In genomic region chr7:25719761-25720610, GRCm38 (mm10) we compare ENCODE assay signal across 8 mouse cellular contexts. TPM values are rescaled to one million over a fixed set of nuclear protein-coding genes. Genes with fewer than 3 reads are reported as not detected.
DNase-seq lines count a peak whose midpoint lies in the region; ATAC-seq lines count a peak whose summit lies in the region.

No protein-coding gene starts in this region.

- peaks cover 20% of the 10 kb centered on the region for H3K4me1 ChIP-seq in lung, embryonic 15.5 days

- WGBS in lung, embryonic 15.5 days: 59% methylated on average over 10 of the region's 10 CpGs

- no peak overlapping the region for H3K4me3 ChIP-seq in lung, embryonic 15.5 days

- H3K4me2 ChIP-seq in lung, embryonic 15.5 days: no peak overlapping the region; the same call in 1 of the 2 replicates

- H3K27me3 ChIP-seq in lung, embryonic 15.5 days: no peaks in the 10 kb centered on the region

- peaks cover 59% of the 10 kb centered on the region for H3K36me3 ChIP-seq in lung, embryonic 15.5 days

- no peaks in the 10 kb centered on the region for H3K9me3 ChIP-seq in lung, embryonic 15.5 days

- H3K9ac ChIP-seq in lung, embryonic 15.5 days: no peak overlapping the region

- DNase-seq in ES-CJ7 (ENCODE audit: low read depth, low spot score): peak; percentile 83
- DNase-seq in brain, adult 2 months (ENCODE audit: low read depth, low spot score): peak; percentile 84
- DNase-seq in heart, postnatal 4 days: peak; percentile 89
- DNase-seq in layer of hippocampus, adult 9-10 months (ENCODE audit: low spot score): peak; percentile 84
- DNase-seq in ovary, postnatal 14 days (ENCODE audit: low spot score): peak; percentile 72
- DNase-seq in thymus, postnatal 25 days: peak; percentile 72

- H3K27ac ChIP-seq in lung, embryonic 15.5 days: peak overlapping the region; percentile 61

- peak; percentile 56; the same call in 1 of the 2 replicates for ATAC-seq in erythroblast, adult 5-6 weeks (replicated peaks; ENCODE audit: low FRiP score, poor library complexity, severe bottlenecking)
- peak; percentile 50; the same call in 1 of the 2 replicates for ATAC-seq in lung, embryonic 15.5 days (ENCODE audit: borderline replicate concordance, extremely low read depth, low FRiP score, low TSS enrichment)

RNA-seq across cellular contexts. Expression of gene Ccdc97, which starts 1.1 kb away (rescaled TPM):
- 19.0 and 22.3 TPM in 2 replicates for total RNA-seq in erythroblast, adult 5-6 weeks (2015; ENCODE audit: low replicate concordance)
- 14.7 and 17.7 TPM in 2 replicates for total RNA-seq in erythroblast, adult 5-6 weeks (2017; ENCODE audit: low replicate concordance)
- total RNA-seq in heart, postnatal 4 days (2021): 10 to 100 TPM; 42.9 to 44.9 TPM
- polyA plus RNA-seq in lung, embryonic 15.5 days (2015; fragmentation: Nextera tagmentation; extraction: Ambion mirVana): 18.2 and 19.2 TPM in 2 replicates

RNA-seq across cellular contexts. Expression of gene Tgfb1, which starts 33.2 kb away (rescaled TPM):
- 64.9 and 68.1 TPM in 2 replicates for total RNA-seq in erythroblast, adult 5-6 weeks (2015; ENCODE audit: low replicate concordance)
- 11.2 and 12.0 TPM in 2 replicates for total RNA-seq in erythroblast, adult 5-6 weeks (2017; ENCODE audit: low replicate concordance)
- total RNA-seq in heart, postnatal 4 days (2021): 10 to 100 TPM; 40.9 to 42.4 TPM
- polyA plus RNA-seq in lung, embryonic 15.5 days (2015; fragmentation: Nextera tagmentation; extraction: Ambion mirVana): 2.9 and 3.5 TPM in 2 replicates

RNA-seq across cellular contexts. Expression of gene Hnrnpul1, which starts 34.6 kb away (rescaled TPM):
- total RNA-seq in erythroblast, adult 5-6 weeks (2015; ENCODE audit: low replicate concordance): 45.2 and 59.1 TPM in 2 replicates
- 79.3 and 99.9 TPM in 2 replicates for total RNA-seq in erythroblast, adult 5-6 weeks (2017; ENCODE audit: low replicate concordance)
- total RNA-seq in heart, postnatal 4 days (2021): 100 to 1,000 TPM; 147 to 149 TPM
- polyA plus RNA-seq in lung, embryonic 15.5 days (2015; fragmentation: Nextera tagmentation; extraction: Ambion mirVana): 56.9 and 58.5 TPM in 2 replicates

RNA-seq across cellular contexts. Expression of gene B9d2, which starts 39.4 kb away (rescaled TPM):
- 7.5 and 8.1 TPM in 2 replicates for total RNA-seq in erythroblast, adult 5-6 weeks (2015; ENCODE audit: low replicate concordance)
- total RNA-seq in erythroblast, adult 5-6 weeks (2017; ENCODE audit: low replicate concordance): 0.60 and 5.6 TPM in 2 replicates
- 10 to 100 TPM; 15.5 to 16.4 TPM for total RNA-seq in heart, postnatal 4 days (2021)
- 26.8 and 30.9 TPM in 2 replicates for polyA plus RNA-seq in lung, embryonic 15.5 days (2015; fragmentation: Nextera tagmentation; extraction: Ambion mirVana)

RNA-seq across cellular contexts. Expression of gene Tmem91, which starts 45.0 kb away (rescaled TPM):
- 0.96 TPM in 1 of 2 replicates, not detected in the other for total RNA-seq in erythroblast, adult 5-6 weeks (2015; ENCODE audit: low replicate concordance)
- total RNA-seq in erythroblast, adult 5-6 weeks (2017; ENCODE audit: low replicate concordance): 0.09 TPM in 1 of 2 replicates, not detected in the other
- under 1 TPM in 1 of 2 experiments, not detected in 1; 0.56 TPM for total RNA-seq in heart, postnatal 4 days (2021)
- polyA plus RNA-seq in lung, embryonic 15.5 days (2015; fragmentation: Nextera tagmentation; extraction: Ambion mirVana): 2.1 and 2.6 TPM in 2 replicates
